Mouse (Mus musculus): ENCODE measurements around the gene Lrp5.
A peak's percentile ranks its signal among the peaks of the same experiment; 100 is the strongest.

Gene Lrp5

DNA sequence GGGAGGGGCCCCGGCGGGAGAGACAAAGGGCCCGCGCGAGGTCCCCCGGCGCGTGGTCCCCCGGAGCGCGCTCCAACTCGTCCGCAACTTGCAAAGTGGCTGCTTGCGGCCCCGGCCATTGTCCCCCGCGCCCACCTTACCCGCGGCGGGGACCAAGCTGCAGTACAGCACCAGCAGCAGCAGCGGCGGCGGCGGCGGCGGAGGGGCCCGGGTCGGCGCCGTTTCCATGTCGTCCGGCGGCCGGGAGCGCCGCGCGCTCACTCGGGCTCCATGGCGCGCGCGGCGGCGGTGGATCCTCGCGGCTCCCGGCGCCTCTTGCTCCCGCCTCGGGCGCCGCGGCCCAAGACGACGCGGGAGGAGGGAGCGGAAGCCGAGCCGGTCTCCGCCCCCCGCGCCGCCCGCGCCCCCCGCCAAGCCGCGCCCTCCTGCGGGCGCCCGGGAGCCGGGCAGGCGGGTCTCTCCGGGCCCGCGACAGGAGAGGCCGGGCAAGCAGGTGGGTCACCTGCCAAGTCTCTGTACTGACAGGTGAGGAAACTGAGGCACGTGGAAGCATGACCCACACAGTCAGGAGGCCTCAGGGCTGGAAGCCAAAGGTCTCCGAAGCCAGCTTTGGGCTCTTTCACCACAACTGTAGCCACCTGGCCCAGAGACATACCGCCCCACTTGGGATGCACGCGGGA, at the start of gene Lrp5:
Gene Lrp5 (minus strand): TSS at position 350 of the 680 bp plus-strand sequence.
- DNase-seq = peak; percentile 49 to 61

DNA sequence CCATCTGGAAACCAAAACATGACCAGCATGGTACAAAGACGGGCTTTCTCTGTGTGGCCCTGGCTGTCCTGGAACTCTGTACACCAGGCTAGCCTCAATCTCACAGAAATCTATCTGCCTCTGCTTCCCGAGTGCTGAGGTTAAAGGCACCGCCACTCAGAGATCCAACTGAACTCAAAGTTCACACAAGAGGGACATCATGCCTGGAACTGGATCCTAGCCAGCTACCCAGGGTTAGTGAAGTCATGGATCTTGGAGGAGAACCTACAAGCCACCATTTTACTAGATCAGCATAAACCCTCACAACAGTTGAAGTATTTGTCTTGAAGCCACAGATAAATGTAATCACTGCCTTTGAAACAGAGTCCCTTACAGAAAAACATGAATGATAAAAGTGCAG, 49.6 kb upstream of the Lrp5 start:
- no peak for DNase-seq

DNA sequence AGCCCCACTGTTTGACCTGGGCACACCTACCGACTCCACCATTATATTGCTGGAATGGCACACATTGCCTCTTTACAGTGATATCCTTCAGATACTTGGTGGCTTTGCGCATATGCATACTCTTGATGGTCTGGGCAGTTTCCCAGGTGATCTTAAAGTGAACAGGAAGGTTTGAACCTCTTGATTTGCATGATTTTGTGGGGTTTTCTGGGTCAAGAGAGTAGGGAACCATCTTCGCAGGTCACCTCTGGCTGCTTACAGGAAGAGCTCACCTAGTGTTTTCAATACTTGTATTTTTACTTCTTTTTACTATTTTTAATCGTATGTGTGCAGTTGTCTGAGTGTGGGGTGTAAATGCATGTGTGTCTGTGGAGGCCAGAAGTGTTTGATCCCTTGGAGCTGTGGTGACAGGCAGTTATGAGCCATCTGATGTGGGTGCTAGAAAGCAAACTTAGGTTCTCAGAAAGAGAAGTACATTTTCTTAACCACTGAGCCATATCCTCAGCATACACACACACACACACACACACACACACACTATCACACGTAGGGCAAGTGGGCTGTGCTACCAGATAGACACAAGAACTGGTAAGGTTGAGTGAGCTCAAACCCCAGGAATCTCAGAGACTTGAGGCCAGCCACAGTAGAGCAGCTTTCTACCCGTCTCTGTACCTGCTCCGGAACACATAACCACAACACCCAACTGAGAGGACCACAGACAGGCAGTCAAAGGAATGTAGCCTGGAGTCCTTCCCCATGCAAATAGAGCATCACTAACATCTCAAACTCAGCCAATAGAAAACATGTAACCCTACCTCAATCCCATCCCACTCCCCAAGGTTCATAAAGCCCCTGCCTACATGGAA, 44.6 kb upstream of the Lrp5 start:
- no peak for DNase-seq

DNA sequence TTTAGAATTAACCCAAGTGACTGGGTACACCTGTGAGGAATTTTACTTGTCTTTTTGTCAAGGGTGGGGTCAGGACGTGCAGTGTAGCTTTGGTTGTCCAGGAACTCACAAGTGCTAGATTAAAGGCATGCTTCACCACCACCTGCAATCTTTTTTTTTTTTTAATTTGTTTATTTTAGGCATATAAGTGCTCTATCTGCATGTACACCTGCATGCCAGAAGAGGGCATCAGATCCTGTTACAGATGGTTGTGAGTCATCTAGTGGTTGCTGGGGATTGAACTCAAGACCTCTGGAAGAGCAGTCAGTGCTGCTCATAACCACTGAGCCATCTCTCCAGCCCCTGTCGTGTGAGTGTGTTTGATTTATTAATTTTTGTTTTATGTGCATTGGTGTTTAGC, 42.5 kb upstream of the Lrp5 start:
- no peak for DNase-seq

DNA sequence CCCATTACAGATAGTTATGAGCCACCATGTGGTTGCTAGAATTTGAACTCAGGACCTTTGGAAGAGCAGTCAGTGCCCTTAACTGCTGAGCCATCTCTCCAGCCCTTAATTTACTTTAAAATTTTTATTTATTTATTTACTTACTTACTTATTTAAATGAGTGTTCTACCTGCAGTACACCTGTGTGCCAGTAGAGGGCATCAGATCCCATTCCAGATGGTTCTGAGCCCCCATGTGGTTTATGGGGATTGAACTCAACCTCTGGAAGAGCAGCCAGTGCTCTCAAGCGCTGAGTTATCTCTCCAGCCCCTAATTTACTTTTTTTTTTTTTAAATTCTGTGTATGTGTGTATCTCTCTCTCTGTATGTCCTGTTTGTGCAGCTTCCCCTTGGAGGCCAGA, 38.4 kb upstream of the Lrp5 start:
- peak; percentile 82 to 86 for DNase-seq

DNA sequence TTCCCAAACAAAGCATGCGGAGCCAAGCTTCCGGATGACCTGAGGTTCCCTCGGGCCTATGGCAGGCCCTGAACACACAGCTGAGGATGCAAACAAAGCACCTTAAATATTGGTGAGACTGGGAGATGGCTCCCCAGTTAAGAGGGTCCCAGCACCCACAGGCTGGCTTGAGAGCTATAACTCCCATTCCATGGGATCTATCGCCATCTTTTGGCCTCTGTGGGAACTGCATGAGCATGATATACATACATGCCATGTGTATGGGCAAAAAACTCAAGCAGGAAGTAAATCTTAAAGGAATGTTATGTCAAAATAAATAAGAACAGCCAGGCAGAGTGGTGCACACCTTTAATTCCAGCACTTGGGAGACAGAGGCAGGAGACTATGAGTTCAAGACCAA, 37.5 kb upstream of the Lrp5 start:
- peak; percentile 57 to 70 for DNase-seq

DNA sequence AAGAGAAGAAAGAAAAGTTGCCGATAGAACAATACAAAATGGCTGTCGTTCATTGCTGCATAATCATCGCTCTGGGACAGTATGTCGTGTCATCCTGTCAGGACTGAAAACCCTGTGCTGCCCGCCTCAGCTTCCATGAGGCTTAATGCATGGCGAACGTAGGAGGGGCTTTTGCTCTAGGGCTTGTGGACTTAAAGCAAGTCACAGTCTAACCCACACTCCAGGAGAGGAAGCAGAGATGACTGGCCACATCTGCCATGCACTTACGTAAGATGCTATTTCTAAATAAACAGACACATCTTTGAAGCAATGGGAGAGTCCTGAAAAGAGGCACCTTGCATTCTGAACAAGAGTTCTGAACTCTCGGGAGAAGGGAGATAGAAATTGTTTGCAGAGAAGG, 36.8 kb upstream of the Lrp5 start:
- no peak for DNase-seq

DNA sequence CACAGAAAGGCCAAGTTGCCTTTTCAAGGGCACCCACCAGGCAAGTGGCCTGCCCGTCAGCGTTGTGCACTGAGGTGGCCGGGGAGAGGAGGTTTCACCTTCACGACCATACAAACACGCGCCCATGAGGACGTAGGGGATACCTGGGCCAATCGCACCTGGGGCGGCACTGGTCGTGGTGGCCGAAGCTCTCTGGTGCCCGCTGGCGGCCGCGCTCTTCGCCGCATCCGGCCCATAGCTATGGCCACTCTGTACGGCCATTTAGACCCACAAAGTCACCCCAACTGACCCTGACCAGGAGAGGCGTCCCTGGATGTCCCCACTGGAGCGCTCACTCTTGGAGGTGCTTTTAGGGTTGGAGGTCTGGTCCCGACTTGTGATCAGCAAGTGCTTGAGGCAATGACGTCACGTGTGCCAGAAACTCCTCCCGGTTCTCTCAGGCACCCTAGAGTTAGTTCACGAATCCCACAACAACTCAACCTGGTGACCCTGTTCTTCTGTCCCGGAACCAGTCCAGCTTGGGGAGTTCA, 33.1 kb upstream of the Lrp5 start:
- peak; percentile 82 to 86 for DNase-seq

DNA sequence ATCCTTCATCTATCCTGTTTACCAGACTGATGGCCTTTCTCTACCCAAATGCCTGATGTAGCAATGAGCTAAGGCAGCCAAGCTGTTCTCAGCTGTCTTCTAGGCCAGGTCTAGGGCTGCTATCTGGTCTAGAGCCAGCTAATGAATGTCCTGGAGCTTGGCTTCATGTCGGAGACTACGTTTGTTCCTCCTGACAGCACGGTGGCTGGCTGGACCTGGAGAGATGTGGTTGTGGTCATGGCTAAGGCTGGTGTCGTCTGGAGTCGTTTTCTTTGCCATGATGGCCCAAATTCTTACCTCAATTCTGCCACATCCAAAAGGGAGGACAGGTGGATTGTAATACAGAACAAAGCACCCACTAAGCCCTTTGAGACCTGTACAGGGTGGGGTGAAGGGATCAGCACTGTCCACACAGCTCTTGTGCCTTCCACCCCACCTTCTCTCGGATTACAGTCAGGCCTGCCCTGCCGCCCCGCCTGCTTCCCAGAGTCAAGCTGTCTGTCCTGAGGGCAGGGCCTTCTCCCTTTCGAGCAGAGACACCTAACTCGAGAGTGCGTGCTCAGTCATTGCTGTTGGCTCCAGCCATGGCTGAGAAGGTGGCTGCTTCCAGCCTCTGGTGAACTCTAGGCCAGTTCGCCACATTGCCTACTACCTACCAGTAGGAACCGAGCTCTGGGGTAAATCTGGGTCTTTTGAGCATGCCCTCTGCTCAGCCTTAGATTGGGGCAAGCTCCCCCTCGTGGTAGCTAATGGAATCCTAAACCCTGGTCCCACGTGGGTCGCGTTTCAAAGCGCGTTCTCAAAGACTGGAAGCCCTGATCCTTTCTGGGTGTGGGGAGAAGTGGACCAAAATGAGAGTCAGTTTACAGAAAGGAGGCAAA, 32.4 kb upstream of the Lrp5 start:
- peak; percentile 84 to 88 for DNase-seq

DNA sequence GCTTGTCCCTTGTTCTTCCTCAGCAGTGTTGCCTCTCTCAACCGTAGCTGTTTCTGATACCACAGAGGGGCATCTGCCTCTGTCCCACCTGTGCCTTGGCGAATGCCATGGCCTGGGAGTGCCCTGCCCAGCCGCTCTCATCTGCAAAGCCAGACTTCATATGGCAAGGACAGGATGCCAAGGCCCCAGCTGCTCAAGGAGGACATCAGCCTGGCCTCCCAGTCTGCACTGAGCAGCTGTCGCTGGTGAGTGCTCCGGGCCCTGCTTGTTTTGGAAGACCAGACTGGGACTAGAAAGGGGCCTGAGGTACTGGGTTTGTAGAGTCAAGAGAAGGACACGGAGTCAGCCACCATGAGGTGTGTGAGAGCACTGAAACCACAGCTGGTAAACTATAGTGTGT, 28.0 kb upstream of the Lrp5 start:
- DNase-seq = peak; percentile 77 to 85

DNA sequence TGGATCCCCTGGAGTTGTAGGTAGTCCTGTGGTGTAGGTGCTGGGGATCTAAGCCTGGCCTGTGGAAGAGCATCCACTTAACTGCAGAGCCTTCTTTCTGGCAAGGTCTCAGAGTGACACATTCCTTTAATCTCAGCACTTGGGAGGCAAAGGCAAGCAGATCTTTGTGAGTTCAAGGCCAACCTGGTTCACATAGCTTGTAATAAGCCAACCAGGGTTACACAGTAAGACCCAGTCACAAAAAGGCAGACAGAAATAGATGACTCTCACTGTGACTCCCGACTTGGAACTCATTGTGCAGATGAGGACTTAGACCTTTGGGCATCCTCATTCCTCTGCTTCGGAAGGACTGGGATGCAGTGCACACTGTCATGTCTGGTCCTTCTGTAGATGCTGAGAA, 24.1 kb upstream of the Lrp5 start:
- DNase-seq = no peak

DNA sequence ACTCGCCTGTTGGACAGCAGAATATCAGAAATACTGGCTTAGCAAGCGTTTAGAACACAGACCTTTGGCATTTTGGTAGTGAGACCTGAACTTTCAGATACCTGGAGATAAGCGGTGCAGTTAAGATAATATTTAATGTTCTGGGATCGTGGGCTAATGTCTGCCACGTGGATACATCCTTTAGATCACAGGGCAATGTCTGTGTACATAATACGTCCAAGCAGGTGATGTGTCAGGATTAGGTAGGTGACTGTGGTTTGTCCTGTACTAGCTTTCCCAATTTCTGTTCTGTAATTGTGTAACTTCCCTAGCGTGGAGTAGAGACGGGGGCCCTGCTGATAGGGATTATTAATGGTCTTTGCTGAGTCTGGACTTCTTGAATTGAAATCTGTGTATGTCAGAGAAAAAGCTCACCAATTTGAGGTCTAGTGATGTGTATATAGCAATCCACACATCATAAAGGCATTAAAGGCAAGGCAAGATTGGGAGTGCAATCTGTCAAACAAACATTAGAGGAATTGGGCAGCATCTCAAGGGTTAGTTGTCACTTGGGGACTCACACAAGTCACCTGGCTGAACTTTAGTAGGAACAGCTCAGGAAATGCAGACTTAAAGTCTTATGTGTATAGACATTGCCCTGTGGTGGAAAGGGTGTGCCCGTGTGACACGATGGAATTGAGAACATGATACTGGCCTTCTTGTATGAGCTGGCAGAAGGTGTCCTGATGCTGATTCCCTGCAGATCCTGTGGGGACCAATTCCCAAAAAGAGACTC, 22.8 kb upstream of the Lrp5 start:
- DNase-seq = no peak

DNA sequence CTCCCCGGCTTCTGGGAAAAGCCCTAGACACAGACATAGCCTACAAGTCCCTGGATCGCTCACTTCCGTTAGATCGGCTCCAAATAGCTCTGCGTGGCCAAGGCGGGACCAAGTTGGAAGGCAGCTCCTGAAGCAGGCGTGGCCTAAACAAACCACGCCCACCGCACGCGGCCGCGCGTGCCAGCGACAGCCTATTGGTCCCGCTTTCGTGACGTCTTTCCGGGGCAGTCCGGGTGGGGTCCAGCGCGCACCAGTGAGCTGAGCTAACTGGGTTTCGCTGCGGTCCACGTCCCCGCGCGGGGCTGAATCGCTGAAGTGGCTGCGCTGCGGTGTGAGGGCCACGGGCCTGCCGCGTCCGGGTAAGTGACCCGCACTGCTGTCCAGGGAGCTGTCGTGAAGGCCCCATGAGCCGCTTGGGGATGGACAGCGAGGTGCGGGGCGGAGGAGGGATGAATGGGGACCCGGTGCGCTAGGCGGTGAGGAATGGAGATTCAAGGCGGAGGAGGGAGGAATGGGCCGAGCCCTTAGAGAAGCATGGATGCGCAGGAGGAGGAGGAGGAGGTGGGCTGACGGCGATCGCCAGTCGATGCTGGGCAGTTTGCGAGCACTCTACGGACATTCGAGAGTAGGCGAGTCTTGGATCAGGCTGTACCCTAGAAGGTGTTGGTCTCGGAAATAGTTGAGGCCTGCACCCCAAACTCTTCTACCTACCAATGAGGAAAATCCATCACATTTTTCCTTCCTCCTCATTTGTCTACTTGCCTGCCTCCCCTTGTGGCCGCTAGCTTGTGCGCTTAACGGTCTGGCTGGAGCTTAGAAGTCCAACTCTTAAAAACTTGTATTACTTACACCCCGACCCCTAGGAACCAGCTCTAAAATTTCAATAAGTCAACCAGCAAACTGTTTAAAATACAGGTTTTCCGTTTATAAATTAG, 22.0 kb upstream of the Lrp5 start, which contains the start of gene 1810055G02Rik:
Gene 1810055G02Rik (plus strand): TSS at position 216 of the 935 bp plus-strand sequence.
- DNase-seq = peak; percentile 99

DNA sequence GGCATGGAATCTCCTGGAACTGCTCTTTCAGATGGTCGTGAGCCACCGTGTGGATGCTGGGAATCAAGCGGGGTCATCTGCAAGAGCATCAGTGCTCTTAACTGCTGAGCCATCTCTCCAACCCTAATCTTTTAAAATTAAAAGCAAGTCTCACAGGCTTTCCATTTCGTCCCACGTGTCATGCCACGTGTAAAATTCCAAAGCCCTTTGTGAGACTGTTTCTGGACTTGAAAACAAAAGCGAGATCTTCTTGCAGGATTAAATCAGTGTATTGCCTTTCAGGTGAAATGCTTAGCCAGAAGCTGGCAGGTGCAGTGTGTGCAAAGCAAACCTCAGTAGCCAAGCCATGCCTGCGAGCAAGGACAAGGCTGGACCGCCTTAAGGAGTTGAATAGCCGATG, 21.2 kb upstream of the Lrp5 start:
- peak in 1 of 2 experiments; percentile 29 for DNase-seq

DNA sequence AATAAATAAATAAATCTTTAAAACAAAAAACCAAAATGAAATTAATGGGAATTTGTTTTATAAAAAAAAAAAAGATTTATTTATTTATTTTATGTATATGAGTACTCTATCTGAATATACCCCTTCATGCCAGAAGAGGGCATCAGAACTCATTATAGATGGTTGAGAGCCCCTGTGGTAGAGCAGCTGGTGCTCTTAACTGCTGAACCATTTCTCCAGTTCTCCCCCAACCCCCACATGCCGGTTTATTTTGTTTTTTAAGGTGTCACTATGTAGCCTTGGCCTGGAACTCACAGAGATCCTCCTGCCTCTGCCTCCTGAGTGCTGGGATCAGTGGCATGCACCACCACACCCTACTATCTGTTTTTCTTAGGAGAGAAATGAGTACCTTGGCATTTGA, 19.9 kb upstream of the Lrp5 start:
- DNase-seq = peak in 1 of 2 experiments; percentile 51

DNA sequence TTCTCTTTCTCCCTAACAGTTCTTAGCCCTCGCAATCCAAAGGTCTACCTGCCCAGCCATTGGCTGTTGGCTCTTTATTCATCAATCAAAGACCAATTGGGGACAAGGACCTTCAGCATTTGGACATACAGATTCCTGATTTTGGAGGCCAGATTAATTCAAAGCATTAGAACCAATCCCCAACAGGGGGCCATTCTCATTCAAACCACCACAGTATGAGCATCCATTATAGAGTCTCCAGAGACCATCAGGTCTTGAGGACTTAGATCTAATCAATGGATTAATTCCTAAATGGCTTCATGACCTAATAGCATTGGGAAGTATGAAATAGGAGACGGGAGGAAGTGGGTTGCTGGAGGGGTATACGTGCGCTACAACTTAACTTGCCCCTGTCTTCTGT, 16.1 kb upstream of the Lrp5 start:
- no peak for DNase-seq

DNA sequence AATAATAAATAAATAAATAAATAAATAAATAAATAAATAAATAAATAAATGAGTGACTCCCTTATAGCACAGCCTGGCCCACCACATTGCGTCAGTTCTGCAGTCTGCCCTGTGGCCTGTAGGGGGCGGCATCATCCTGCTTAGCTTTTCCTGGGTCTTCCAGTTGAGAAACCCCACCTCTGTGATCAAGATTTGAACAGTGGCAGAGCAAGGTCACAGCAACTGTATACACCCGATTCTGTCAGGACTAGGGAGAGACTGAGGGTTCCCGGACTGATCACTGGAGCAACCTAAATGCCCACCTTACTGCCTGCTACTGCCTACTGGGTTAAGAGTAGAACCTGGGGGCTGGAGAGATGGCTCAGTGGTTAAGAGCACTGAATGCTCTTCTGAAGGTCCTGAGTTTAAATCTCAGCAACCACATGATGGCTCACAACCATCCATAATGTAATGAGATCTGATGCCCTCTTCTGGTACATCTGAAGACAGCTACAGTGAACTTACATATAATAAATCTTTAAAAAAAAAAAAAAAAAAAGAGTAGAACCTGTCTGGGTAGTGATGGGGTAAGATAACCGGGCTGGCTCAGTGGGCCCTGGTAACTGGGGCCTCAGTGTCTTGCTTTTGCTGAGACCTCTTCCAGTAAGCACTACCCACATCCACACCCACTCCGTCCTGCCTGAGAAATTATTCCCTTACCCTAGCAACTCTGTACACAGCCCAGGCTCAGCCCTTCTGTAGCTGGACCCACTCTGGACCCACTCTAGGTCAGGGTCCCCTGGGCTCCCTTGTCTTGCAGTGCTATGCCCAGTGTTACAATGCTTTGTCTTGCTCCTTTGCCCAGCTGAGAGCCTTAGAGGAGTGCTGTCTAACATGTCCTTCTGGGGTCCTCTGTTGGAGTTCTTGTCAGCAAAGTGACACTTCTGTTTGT, 13.4 kb upstream of the Lrp5 start:
- DNase-seq = peak; percentile 89 to 92

DNA sequence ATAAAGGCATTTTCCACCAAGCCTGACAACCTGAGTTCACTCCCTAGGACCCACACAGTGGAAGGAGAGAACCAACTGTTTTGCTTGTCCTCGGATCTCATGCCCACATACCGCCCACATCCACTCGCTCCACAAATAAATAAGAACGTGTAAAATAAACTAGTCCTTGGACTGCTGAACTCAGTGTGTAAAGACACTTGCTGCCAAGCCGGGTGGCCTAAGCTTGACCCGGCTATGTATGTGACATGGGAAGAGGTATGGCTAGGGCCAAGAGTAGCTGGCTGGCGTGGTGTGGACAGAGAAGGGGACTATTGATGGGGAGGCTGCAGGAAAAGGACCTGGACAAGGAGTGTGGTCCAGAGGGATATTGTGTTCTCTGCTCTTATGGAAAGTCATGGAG, 11.7 kb upstream of the Lrp5 start:
- no peak for DNase-seq

DNA sequence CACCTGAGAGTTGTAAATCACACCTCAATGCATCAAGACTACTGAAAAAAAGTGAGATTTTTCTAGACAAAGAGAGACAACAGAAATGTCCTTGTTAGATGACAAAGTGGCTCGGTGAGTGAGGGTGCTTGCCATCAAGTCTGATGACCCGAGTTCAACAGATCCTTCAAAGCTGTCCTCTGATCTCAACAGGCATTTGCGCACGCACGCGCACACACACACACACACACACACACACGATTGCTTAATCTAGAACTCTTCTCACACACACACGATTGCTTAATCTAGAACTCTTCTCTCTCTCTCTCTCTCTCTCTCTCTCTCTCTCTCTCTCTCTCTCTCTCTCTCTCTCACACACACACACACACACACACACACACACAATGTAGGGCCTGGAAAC, 9.6 kb upstream of the Lrp5 start:
- DNase-seq = no peak

DNA sequence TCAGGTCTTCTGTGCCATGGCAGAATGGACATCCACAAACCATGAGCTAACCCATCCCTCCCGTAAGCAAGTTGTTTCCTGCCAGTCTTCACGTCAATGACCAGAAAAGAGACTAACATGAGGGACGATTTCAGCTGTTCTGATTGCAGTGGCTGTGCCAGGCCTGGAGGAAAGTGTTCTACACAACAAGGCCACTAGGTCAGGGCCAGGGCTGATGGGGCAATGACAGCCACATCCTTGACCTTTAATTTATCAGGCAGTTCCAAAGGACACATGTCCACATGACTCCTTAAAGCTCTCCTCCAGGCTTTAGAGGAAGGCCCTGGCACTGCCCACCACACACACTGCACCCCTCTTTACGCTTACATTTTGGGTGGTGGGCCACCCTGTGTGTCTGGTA, 9.1 kb upstream of the Lrp5 start:
- no peak for DNase-seq

Data from cerebellum, postnatal 10 days (tissue).